Comparison of ENCODE assay signal across 8 mouse cellular contexts in genomic region chr1:59913869-59914225, GRCm38 (mm10). TPM values are rescaled to one million over a fixed set of nuclear protein-coding genes. Genes with fewer than 3 reads are reported as not detected.
DNase-seq lines count a peak whose midpoint lies in the region; ATAC-seq lines count a peak whose summit lies in the region.

No protein-coding gene starts in this region.

- intact Hi-C loops in left cerebral cortex, postnatal 25 days (cut with DNase I), result no loop called here

- no peaks in the 10 kb centered on the region for H3K36me3 ChIP-seq in midbrain, embryonic 14.5 days (ENCODE audit: control insufficient read depth, insufficient read depth, low read length)

- peak overlapping the region; percentile 80 for H3K4me2 ChIP-seq in midbrain, embryonic 14.5 days (ENCODE audit: low read length)

- no peak for ATAC-seq in midbrain, embryonic 14.5 days (ENCODE audit: low FRiP score, low TSS enrichment)

- peaks cover 24% of the 10 kb centered on the region for H3K4me1 ChIP-seq in midbrain, embryonic 14.5 days (ENCODE audit: control insufficient read depth, insufficient read depth, low read length)

- H3K9me3 ChIP-seq in midbrain, embryonic 14.5 days (ENCODE audit: control insufficient read depth, low read length), result no peaks in the 10 kb centered on the region

- H3K27ac ChIP-seq in midbrain, embryonic 14.5 days (replicated peaks; ENCODE audit: low read depth, low read length), result peak overlapping the region; percentile 98

- H3K4me3 ChIP-seq in midbrain, embryonic 14.5 days (replicated peaks; ENCODE audit: low read depth, low read length), result peak overlapping the region; percentile 97

- WGBS in midbrain, embryonic 14.5 days, result 6% methylated on average over 12 of the region's 12 CpGs

- no peaks in the 10 kb centered on the region for H3K27me3 ChIP-seq in midbrain, embryonic 14.5 days (ENCODE audit: control insufficient read depth, insufficient read depth, low read length)

- peak overlapping the region; percentile 99 for H3K9ac ChIP-seq in midbrain, embryonic 14.5 days (replicated peaks; ENCODE audit: low read length)

- peak; percentile 45 to 55 for DNase-seq in left cerebral cortex, adult 9 months (ENCODE audit: low spot score in 2 of 2)
- DNase-seq in left cerebral cortex, adult 8-10 months (ENCODE audit: low spot score in 2 of 2), result no peak
- peak; percentile 58 for DNase-seq in adipocyte (ENCODE audit: low spot score)
- DNase-seq in gonadal fat pad, adult 2 months (ENCODE audit: low read depth), result peak; percentile 79
- peak; percentile 26 to 40 for DNase-seq in left cerebral cortex, postnatal 25 days (ENCODE audit: low spot score in 2 of 2)
- DNase-seq in midbrain, embryonic 14.5 days, result peak; percentile 54
- DNase-seq in right cerebral cortex, postnatal 10 days (ENCODE audit: low spot score in 2 of 2), result no peak
- no peak for DNase-seq in cerebellum, postnatal 14 days

RNA-seq across cellular contexts. Expression of gene Fam117b, which starts 1.0 kb away (rescaled TPM):
- 10 to 100 TPM; 54.9 to 60.2 (median 57.9) TPM for total RNA-seq in left cerebral cortex, adult 8-10 months (2022)
- 9.6 and 13.3 TPM in 2 replicates for polyA plus RNA-seq in gonadal fat pad, adult 2 months (2012; rRNA removed)
- total RNA-seq in left cerebral cortex, postnatal 25 days (2021), result 10 to 100 TPM; 51.1 to 51.5 TPM
- polyA plus RNA-seq in midbrain, embryonic 14.5 days (2014; fragmentation: Nextera tagmentation; extraction: Ambion mirVana), result 58.0 and 65.6 TPM in 2 replicates

Comparison
In these comparisons a context has a peak if more than half of its experiments do, and no peak if none do; other contexts are left out.
1. DNase-seq: peak in left cerebral cortex, adult 9 months (2 of 2), adipocyte (single experiment), gonadal fat pad, adult 2 months (single experiment), left cerebral cortex, postnatal 25 days (2 of 2) and midbrain, embryonic 14.5 days (single experiment); none in left cerebral cortex, adult 8-10 months (0 of 2), right cerebral cortex, postnatal 10 days (0 of 2) and cerebellum, postnatal 14 days (0 of 2).